Mouse (Mus musculus) bone marrow macrophage, adult 2 months (primary cell): ENCODE measurements around the gene Zfp609.

Experiments
- CTCF ChIP-seq: IDR thresholded peaks from 2 replicates; pipeline ENCODE4 v1.5.1; 2012; ENCODE audit warnings: low read depth, mild to moderate bottlenecking, low read length, moderate library complexity
- POLR2A ChIP-seq: IDR thresholded peaks from 2 replicates; pipeline ENCODE4 v1.6.1; 2012; ENCODE audit warnings: mild to moderate bottlenecking, low read depth, low read length, borderline replicate concordance

GRCm38 (mm10) chr9:65839841-65840240, 12.5 kb upstream of the Zfp609 start:
- TF ChIP-seq POLR2A (no peak), CTCF (no peak)
